8 mouse cellular contexts compared by ENCODE assay signal in genomic region chr6:115807464-115808195, GRCm38 (mm10). TPM values are rescaled to one million over a fixed set of nuclear protein-coding genes. Genes with fewer than 3 reads are reported as not detected.
A peak's percentile ranks its signal among the peaks of the same experiment; 100 is the strongest.
DNase-seq lines count a peak whose midpoint lies in the region; ATAC-seq lines count a peak whose summit lies in the region.

No protein-coding gene starts in this region.

- peaks cover 11% of the 10 kb centered on the region for H3K4me1 ChIP-seq in embryonic facial prominence, embryonic 14.5 days (ENCODE audit: control insufficient read depth, insufficient read depth, low read length)
- H3K4me1 ChIP-seq in limb, embryonic 15.5 days = peaks cover 18% of the 10 kb centered on the region
- H3K4me1 ChIP-seq in stomach, embryonic 15.5 days = peaks cover 18% of the 10 kb centered on the region

- no peak for ATAC-seq in embryonic facial prominence, embryonic 14.5 days (ENCODE audit: low read depth)
- no peak for ATAC-seq in limb, embryonic 15.5 days (ENCODE audit: insufficient number of reproducible peaks, low FRiP score, low TSS enrichment, low read depth)
- ATAC-seq in stomach, embryonic 15.5 days (ENCODE audit: insufficient read depth, low FRiP score, low read depth) = no peak

- H3K36me3 ChIP-seq in embryonic facial prominence, embryonic 14.5 days (ENCODE audit: control insufficient read depth, insufficient read depth, low read length) = peaks cover 47% of the 10 kb centered on the region
- peaks cover 44% of the 10 kb centered on the region for H3K36me3 ChIP-seq in limb, embryonic 15.5 days
- peaks cover 30% of the 10 kb centered on the region for H3K36me3 ChIP-seq in stomach, embryonic 15.5 days

- peak; percentile 9 for DNase-seq in embryo, embryonic 10 days (ENCODE audit: low spot score)
- DNase-seq in embryo, embryonic 11 days = no peak
- DNase-seq in 3T3-L1 (ENCODE audit: low read depth, low spot score) = peak; percentile 9
- DNase-seq in embryonic facial prominence, embryonic 14.5 days (ENCODE audit: low spot score) = no peak
- no peak for DNase-seq in ovary, postnatal 10 days (ENCODE audit: low spot score)
- DNase-seq in cerebellum, postnatal 25 days = no peak

- H3K27me3 ChIP-seq in embryonic facial prominence, embryonic 14.5 days (replicated peaks; ENCODE audit: control insufficient read depth, insufficient read depth, low read length) = no peaks in the 10 kb centered on the region
- no peaks in the 10 kb centered on the region for H3K27me3 ChIP-seq in limb, embryonic 15.5 days
- H3K27me3 ChIP-seq in stomach, embryonic 15.5 days (replicated peaks) = no peaks in the 10 kb centered on the region

- no peaks in the 10 kb centered on the region for H3K9me3 ChIP-seq in embryonic facial prominence, embryonic 14.5 days (ENCODE audit: control insufficient read depth, low read length)
- H3K9me3 ChIP-seq in limb, embryonic 15.5 days = no peaks in the 10 kb centered on the region
- H3K9me3 ChIP-seq in stomach, embryonic 15.5 days = no peaks in the 10 kb centered on the region

- WGBS in embryonic facial prominence, embryonic 14.5 days = 3% methylated on average over 15 of the region's 15 CpGs
- 1% methylated on average over 15 of the region's 15 CpGs for WGBS in limb, embryonic 15.5 days
- 2% methylated on average over 15 of the region's 15 CpGs for WGBS in stomach, embryonic 15.5 days

- H3K9ac ChIP-seq in embryonic facial prominence, embryonic 14.5 days (ENCODE audit: low read depth, low read length) = peak overlapping the region; percentile 100
- peak overlapping the region; percentile 94 for H3K9ac ChIP-seq in limb, embryonic 15.5 days
- peak overlapping the region; percentile 92 for H3K9ac ChIP-seq in stomach, embryonic 15.5 days

- peak overlapping the region; percentile 72 for H3K4me2 ChIP-seq in embryonic facial prominence, embryonic 14.5 days (ENCODE audit: low read depth, low read length)
- peak overlapping the region; percentile 66 for H3K4me2 ChIP-seq in limb, embryonic 15.5 days
- H3K4me2 ChIP-seq in stomach, embryonic 15.5 days = peak overlapping the region; percentile 85

- H3K27ac ChIP-seq in embryonic facial prominence, embryonic 14.5 days (replicated peaks; ENCODE audit: low read depth, low read length) = peak overlapping the region; percentile 96
- H3K27ac ChIP-seq in limb, embryonic 15.5 days = peak overlapping the region; percentile 98
- H3K27ac ChIP-seq in stomach, embryonic 15.5 days = peak overlapping the region; percentile 96

- H3K4me3 ChIP-seq in embryonic facial prominence, embryonic 14.5 days (ENCODE audit: low read depth, low read length) = peak overlapping the region; percentile 97
- peak overlapping the region; percentile 73 for H3K4me3 ChIP-seq in limb, embryonic 15.5 days
- H3K4me3 ChIP-seq in stomach, embryonic 15.5 days (replicated peaks) = peak overlapping the region; percentile 98

RNA-seq across cellular contexts. Expression of gene Rpl32, which starts 0.9 kb away (rescaled TPM):
- 2,245 and 2,432 TPM in 2 replicates for polyA plus RNA-seq in embryonic facial prominence, embryonic 14.5 days (2014; fragmentation: Nextera tagmentation; extraction: Ambion mirVana)
- polyA plus RNA-seq in limb, embryonic 15.5 days (2015; fragmentation: Nextera tagmentation; extraction: Ambion mirVana) = 1,698 and 2,211 TPM in 2 replicates
- 2,176 and 2,210 TPM in 2 replicates for polyA plus RNA-seq in stomach, embryonic 15.5 days (2015; fragmentation: Nextera tagmentation; extraction: Ambion mirVana)

RNA-seq across cellular contexts. Expression of gene Efcab12, which starts 30.6 kb away (rescaled TPM):
- polyA plus RNA-seq in embryonic facial prominence, embryonic 14.5 days (2014; fragmentation: Nextera tagmentation; extraction: Ambion mirVana) = 0.79 and 0.89 TPM in 2 replicates
- 0.21 and 0.32 TPM in 2 replicates for polyA plus RNA-seq in limb, embryonic 15.5 days (2015; fragmentation: Nextera tagmentation; extraction: Ambion mirVana)
- 0.58 and 0.71 TPM in 2 replicates for polyA plus RNA-seq in stomach, embryonic 15.5 days (2015; fragmentation: Nextera tagmentation; extraction: Ambion mirVana)

RNA-seq across cellular contexts. Expression of gene Cand2, which starts 33.3 kb away (rescaled TPM):
- 36.9 and 42.6 TPM in 2 replicates for polyA plus RNA-seq in embryonic facial prominence, embryonic 14.5 days (2014; fragmentation: Nextera tagmentation; extraction: Ambion mirVana)
- 33.8 and 36.2 TPM in 2 replicates for polyA plus RNA-seq in limb, embryonic 15.5 days (2015; fragmentation: Nextera tagmentation; extraction: Ambion mirVana)
- 19.9 and 22.6 TPM in 2 replicates for polyA plus RNA-seq in stomach, embryonic 15.5 days (2015; fragmentation: Nextera tagmentation; extraction: Ambion mirVana)

RNA-seq across cellular contexts. Expression of gene Tmem40, which starts 45.4 kb away (rescaled TPM):
- polyA plus RNA-seq in embryonic facial prominence, embryonic 14.5 days (2014; fragmentation: Nextera tagmentation; extraction: Ambion mirVana) = 7.5 and 7.8 TPM in 2 replicates
- 42.0 and 45.4 TPM in 2 replicates for polyA plus RNA-seq in limb, embryonic 15.5 days (2015; fragmentation: Nextera tagmentation; extraction: Ambion mirVana)
- polyA plus RNA-seq in stomach, embryonic 15.5 days (2015; fragmentation: Nextera tagmentation; extraction: Ambion mirVana) = 8.2 and 14.9 TPM in 2 replicates

RNA-seq across cellular contexts. Expression of gene Mbd4, which starts 45.5 kb away (rescaled TPM):
- polyA plus RNA-seq in embryonic facial prominence, embryonic 14.5 days (2014; fragmentation: Nextera tagmentation; extraction: Ambion mirVana) = 13.3 and 13.4 TPM in 2 replicates
- polyA plus RNA-seq in limb, embryonic 15.5 days (2015; fragmentation: Nextera tagmentation; extraction: Ambion mirVana) = 16.7 and 18.6 TPM in 2 replicates
- 15.4 and 19.4 TPM in 2 replicates for polyA plus RNA-seq in stomach, embryonic 15.5 days (2015; fragmentation: Nextera tagmentation; extraction: Ambion mirVana)

Comparison
In these comparisons a context has a peak if more than half of its experiments do, and no peak if none do; other contexts are left out.
1. DNase-seq: peak in embryo, embryonic 10 days (single experiment) and 3T3-L1 (single experiment); none in embryo, embryonic 11 days (single experiment), embryonic facial prominence, embryonic 14.5 days (single experiment), ovary, postnatal 10 days (single experiment) and cerebellum, postnatal 25 days (0 of 2).
2. Peak in every context shown above with its lines, with median percentiles within 50 percentile points of each other: H3K27ac ChIP-seq, H3K4me2 ChIP-seq, H3K4me3 ChIP-seq and H3K9ac ChIP-seq.